Mouse (Mus musculus) liver, adult 2 months (tissue): Measurements from ENCODE around the gene Mbnl3.

Experiments
- CTCF ChIP-seq: fragments of 200-500 bp; IDR thresholded peaks from 2 replicates; pipeline ENCODE4 v1.5.1; 2011; ENCODE audit warnings: low read depth, low read length, control low read depth
- POLR2A ChIP-seq: fragments of 200-500 bp; IDR thresholded peaks from 2 replicates; pipeline ENCODE4 v1.6.1; 2011; ENCODE audit warnings: low read length, control low read depth; ENCODE audit not compliant: insufficient read depth; ENCODE audit errors: extremely low read depth

DNA sequence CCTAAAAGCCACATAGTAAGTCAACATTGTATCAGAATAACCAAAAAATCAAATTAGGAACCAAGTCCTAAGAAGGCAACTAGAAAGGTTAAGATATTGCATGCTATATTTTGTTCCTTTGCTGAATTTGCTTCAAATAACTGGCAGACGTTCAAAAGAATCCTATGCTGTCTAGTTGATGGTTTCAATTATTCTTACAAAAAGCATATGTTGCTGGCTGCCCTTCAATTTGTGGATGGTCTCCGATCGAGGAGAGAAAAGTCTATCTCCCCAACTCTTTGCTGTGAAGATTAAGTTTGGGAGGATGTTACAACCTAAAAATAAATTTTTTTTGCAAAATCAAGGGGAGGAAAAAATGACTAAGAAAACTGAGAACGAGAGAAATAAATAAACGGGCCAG lies 41.6 kb downstream of the Mbnl3 start:
- TF ChIP-seq CTCF = no peak
- no peak for TF ChIP-seq POLR2A
